Mouse (Mus musculus) heart, embryonic 16.5 days (tissue): ENCODE data around the gene Tubg2. TPM values are rescaled to one million over a fixed set of nuclear protein-coding genes. Genes with fewer than 3 reads are reported as not detected.

Experiments
- ATAC-seq: fragments of 200-750 bp; cut with Nextera tagmentation; replicated peaks from 2 replicates; pipeline ENCODE4 v1.8.0; 2017; ENCODE audit warnings: moderate number of reproducible peaks; ENCODE audit not compliant: insufficient read depth, low FRiP score; ENCODE audit errors: extremely low read depth
- H3K27ac ChIP-seq: fragments of 300-500 bp; sonication (generic); 2 replicates; pipeline ENCODE4 v1.5.1; 2014; ENCODE audit warnings: mild to moderate bottlenecking, low read length, control low read depth, moderate library complexity
- H3K27me3 ChIP-seq: fragments of 300-500 bp; sonication (generic); 2 replicates; pipeline ENCODE4 v1.6.1; 2014; ENCODE audit warnings: low read length, mixed read lengths; ENCODE audit not compliant: control insufficient read depth, insufficient read depth
- H3K36me3 ChIP-seq: fragments of 300-500 bp; sonication (generic); 2 replicates; pipeline ENCODE4 v1.6.1; 2014; ENCODE audit not compliant: control insufficient read depth, insufficient read depth
- H3K4me1 ChIP-seq: fragments of 300-500 bp; sonication (generic); 2 replicates; pipeline ENCODE4 v1.6.1; 2014; ENCODE audit warnings: low read length, mixed read lengths; ENCODE audit not compliant: control insufficient read depth, insufficient read depth
- H3K4me2 ChIP-seq: fragments of 300-500 bp; sonication (generic); 2 replicates; pipeline ENCODE4 v1.6.1; 2014; ENCODE audit warnings: low read depth, mild to moderate bottlenecking, control low read depth, low read length
- H3K4me3 ChIP-seq: fragments of 300-500 bp; sonication (generic); 2 replicates; pipeline ENCODE4 v1.5.1; 2014; ENCODE audit warnings: mild to moderate bottlenecking, control low read depth, low read length
- H3K9ac ChIP-seq: fragments of 300-500 bp; sonication (generic); 2 replicates; pipeline ENCODE4 v1.6.1; 2014; ENCODE audit warnings: low read length, control low read depth
- H3K9me3 ChIP-seq: fragments of 300-500 bp; sonication (generic); replicated peaks from 2 replicates; pipeline ENCODE4 v1.6.1; 2016; ENCODE audit warnings: low read length; ENCODE audit not compliant: control insufficient read depth
- WGBS: fragments of 180-500 bp; shearing (Covaris S2); extraction: QIAGEN DNeasy Blood & Tissue Kit; methylation state at CpG from one replicate; pipeline ENCODE4 v1.1.7; 2014; 5-methylcytosine and 5-hydroxymethylcytosine counted together
- polyA plus RNA-seq: library from polyadenylated mRNA; unstranded; fragments of >200 nt; fragmentation: Nextera tagmentation; extraction: Ambion mirVana; gene quantifications from 2 replicates; pipeline ENCODE4 v1.2.1, GENCODE M21; 2015

The Tubg2 gene
- polyA plus RNA-seq, 1 experiment from 2014 or later, result 3.3 TPM

DNA sequence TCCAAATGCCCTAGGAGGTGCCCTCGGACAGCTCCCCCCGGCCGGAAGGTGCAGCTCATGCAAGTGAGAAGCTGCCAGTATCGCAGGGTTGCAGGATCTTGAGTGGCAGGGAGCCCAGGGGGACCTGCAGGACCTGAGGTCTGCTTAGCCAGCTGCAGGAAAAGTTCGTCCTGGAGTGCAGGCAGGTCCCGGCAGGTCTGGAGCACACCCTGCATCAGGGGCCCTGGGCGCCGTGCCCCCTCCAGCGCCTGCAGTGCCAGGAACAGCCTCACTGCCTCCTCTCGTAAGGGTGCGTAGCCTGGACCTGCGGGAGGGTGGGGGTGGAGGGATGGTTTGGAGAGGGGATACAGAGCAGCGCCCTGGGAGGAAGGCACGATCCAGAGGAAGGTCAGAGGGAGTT lies 10.7 kb downstream of the Tubg2 start:
- no peak overlapping the region for H3K4me3 ChIP-seq
- H3K27ac ChIP-seq, result no peak overlapping the region
- H3K4me2 ChIP-seq, result no peak overlapping the region
- H3K9ac ChIP-seq, result no peak overlapping the region
- 82% methylated on average over 14 of the region's 14 CpGs for WGBS
- no peaks in the 10 kb centered on the region for H3K9me3 ChIP-seq
- H3K4me1 ChIP-seq, result peaks cover 19% of the 10 kb centered on the region
- H3K36me3 ChIP-seq, result peaks cover 59% of the 10 kb centered on the region
- peaks cover 23% of the 10 kb centered on the region for H3K27me3 ChIP-seq
- ATAC-seq, result no peak

DNA sequence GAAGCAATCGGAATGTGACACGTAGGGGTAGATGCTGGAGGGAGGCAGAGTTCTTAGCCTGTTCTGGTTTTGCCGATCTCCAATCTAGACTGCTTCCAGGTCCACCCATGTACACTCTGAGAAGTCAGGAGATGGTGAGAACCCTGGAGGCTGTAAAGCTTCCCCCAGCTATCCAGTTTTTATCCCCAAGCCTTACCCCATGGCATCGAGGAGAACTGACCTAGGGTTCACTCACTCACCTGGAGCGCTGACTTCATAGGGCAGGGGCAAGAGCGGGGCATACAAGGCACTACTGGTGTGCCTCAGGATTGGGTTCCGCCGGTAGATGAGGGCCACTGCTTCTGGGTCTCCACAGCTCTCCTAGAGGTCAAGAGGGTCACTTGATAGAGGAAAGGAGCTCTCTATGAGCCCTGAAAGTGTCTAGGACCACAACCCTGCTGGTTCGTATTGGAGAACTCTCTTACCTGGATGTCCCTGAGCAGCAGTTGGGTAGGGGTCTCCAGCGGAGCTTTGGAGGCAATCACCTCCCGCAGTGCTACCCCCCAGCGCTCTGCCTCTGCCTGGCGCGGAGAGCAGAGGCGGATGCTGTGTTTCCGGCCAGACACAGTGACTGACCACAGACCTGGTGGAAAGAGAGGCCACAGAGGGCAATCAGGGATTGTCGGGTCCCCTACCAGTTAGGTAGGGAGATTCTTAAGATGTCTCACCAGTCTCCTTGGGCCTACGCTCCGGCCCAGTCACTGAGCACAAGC lies 11.7 kb downstream of the Tubg2 start:
- H3K4me2 ChIP-seq, result no peak overlapping the region
- no peak for ATAC-seq
- H3K36me3 ChIP-seq, result peaks cover 50% of the 10 kb centered on the region
- H3K9me3 ChIP-seq, result no peaks in the 10 kb centered on the region
- 70% methylated on average over 19 of the region's 19 CpGs for WGBS
- no peak overlapping the region for H3K27ac ChIP-seq
- peaks cover 25% of the 10 kb centered on the region for H3K4me1 ChIP-seq
- no peak overlapping the region for H3K4me3 ChIP-seq
- H3K9ac ChIP-seq, result no peak overlapping the region
- H3K27me3 ChIP-seq, result peaks cover 23% of the 10 kb centered on the region

DNA sequence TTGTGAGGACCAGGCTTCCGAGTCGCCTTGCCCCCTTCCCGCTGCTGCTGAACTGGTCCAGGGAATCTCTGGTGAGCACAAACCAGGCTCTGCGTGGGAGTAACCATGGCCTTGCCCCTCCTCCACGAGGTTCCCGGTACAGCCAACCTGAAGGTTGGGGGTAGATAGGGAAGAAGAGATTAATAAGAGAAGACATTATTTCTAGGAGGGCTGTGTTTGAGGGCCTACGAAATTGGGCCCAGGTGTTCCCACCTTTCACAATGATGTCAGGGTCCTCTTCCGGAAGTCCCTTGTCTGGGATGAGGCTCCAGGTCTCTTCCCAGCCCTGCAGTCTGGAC lies 12.2 kb downstream of the Tubg2 start:
- H3K4me3 ChIP-seq, result no peak overlapping the region
- peaks cover 30% of the 10 kb centered on the region for H3K4me1 ChIP-seq
- H3K9me3 ChIP-seq, result no peaks in the 10 kb centered on the region
- H3K27ac ChIP-seq, result no peak overlapping the region
- no peak overlapping the region for H3K9ac ChIP-seq
- 69% methylated on average over 8 of the region's 8 CpGs for WGBS
- H3K4me2 ChIP-seq, result no peak overlapping the region
- peaks cover 45% of the 10 kb centered on the region for H3K36me3 ChIP-seq
- peaks cover 23% of the 10 kb centered on the region for H3K27me3 ChIP-seq
- no peak for ATAC-seq

DNA sequence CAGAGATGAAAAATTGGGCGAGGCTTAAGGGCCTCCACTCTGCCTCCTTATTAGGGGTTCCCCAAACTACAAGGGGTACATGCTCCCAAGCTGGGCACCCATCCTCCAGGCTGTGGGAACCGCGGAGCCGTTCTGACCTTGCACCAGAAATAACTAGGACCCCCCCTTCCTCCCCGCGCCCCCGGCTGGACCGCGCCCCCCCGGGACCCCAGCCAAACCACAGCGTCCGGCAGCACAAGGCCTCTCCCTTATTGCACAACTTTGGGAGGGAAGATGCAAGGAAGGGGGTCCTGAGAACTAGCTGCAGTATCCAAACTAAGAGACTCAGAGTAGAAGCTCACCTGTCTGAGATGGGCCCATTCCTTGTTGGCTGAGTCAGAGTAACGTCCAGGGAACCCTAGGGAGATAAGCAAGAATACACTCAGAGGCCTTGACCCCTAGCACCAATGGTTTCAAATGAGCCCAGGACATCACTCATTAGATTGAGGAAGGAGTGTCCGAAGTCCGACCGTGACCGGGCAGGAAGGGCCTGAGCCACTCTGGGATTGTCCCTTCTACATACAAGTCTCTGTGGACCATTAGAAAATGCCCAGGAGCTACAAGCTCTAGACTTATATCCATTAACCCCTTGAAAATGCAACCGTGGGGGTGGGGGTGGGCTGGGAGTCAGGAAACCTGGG lies 12.7 kb downstream of the Tubg2 start:
- Histone ChIP-seq H3K9ac (no peak overlapping the region), H3K27me3 (peaks cover 23% of the 10 kb centered on the region)

DNA sequence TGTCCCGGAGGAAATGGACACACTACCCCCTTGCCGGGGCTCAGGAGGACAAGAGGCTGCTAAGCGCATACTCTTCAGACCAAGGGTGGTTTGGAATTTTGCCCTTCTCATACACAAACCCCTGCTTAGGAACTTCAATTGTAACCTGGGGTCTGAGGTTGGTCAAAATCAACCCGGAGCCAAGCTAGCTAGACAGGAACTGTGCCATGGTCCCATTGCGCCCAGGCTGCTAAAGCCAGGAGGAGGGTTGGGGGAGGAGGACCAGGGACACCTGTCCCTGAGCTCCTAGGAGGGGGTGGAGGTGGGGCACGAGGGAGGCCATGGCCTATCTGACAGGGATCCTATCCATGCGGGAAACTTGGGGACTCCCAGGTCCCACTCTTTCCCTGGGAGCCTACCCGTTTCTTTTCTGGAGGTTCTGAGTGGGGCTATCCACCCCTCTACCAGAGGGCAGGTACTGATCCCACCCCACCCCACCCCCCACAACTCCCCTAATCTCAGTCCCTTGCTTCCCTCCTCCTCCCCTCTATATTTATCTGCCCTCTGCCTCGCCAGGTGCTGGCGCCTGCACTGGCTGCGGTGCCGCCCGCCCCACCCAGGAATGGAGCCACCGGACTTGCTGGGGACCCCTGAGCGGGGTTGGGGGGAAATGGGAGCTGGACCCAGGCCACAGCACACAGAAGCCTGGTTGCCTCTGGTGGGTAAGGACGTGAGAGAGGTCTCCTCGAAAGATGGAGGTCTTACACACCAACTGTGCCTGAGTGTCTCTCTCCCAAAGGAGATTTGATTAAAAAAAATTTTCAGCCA lies 13.8 kb downstream of the Tubg2 start:
- WGBS, result 20% methylated on average over 17 of the region's 17 CpGs
- Histone ChIP-seq H3K27me3 (peaks cover 20% of the 10 kb centered on the region), H3K36me3 (peaks cover 35% of the 10 kb centered on the region), H3K4me1 (peaks cover 43% of the 10 kb centered on the region), H3K4me2 (peak overlapping the region; percentile 67), H3K9ac (peak overlapping the region; percentile 86), H3K9me3 (no peaks in the 10 kb centered on the region), H3K4me3 (peak overlapping the region; percentile 81), H3K27ac (no peak overlapping the region)
- no peak for ATAC-seq

More for the DNA sequence above, 12.7 kb downstream of the Tubg2 start:
- Histone ChIP-seq H3K4me2 (peak overlapping the region; percentile 67), H3K4me1 (peaks cover 35% of the 10 kb centered on the region), H3K4me3 (no peak overlapping the region), H3K36me3 (peaks cover 40% of the 10 kb centered on the region), H3K9me3 (no peaks in the 10 kb centered on the region), H3K27ac (no peak overlapping the region)
- WGBS, result 66% methylated on average over 18 of the region's 18 CpGs
- ATAC-seq, result no peak

DNA sequence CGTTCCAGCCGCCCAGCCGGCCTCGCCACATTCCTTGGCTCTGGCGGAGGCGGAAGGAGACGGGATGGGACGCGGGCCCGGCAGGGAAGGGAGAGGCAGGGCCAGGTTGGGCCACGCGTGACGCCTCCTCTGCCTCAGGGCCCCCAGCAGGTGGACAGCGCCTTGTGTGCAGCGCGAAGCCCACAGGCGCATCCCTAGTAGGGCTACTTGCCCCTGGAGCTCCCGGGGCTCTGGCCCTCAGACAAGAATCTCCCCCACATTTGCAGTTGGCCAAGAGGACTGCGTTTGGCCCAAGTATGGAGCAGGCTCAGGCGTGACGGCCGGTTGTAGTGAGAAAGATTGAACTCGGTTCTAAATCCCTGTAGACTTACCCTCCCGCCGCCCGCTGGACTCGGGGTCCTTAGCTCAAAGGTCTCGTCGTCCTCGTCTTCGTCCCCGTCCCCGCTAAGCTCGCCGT lies 14.7 kb downstream of the Tubg2 start, which contains the start of gene Cntnap1:
Gene Cntnap1, plus strand, starts transcription at position 170 of the 457 bp plus-strand sequence.
- Histone ChIP-seq H3K4me1 (peaks cover 51% of the 10 kb centered on the region), H3K9ac (peak within 1 kb of the TSS; percentile 86), H3K9me3 (no peaks in the 10 kb centered on the region), H3K4me2 (peak within 1 kb of the TSS; percentile 67), H3K36me3 (peaks cover 28% of the 10 kb centered on the region), H3K4me3 (peak within 1 kb of the TSS; percentile 81), H3K27me3 (peaks cover 22% of the 10 kb centered on the region), H3K27ac (peak within 1 kb of the TSS; percentile 74)
- no peak for ATAC-seq
- WGBS, result under 1% methylated on average over 35 of the region's 35 CpGs

DNA sequence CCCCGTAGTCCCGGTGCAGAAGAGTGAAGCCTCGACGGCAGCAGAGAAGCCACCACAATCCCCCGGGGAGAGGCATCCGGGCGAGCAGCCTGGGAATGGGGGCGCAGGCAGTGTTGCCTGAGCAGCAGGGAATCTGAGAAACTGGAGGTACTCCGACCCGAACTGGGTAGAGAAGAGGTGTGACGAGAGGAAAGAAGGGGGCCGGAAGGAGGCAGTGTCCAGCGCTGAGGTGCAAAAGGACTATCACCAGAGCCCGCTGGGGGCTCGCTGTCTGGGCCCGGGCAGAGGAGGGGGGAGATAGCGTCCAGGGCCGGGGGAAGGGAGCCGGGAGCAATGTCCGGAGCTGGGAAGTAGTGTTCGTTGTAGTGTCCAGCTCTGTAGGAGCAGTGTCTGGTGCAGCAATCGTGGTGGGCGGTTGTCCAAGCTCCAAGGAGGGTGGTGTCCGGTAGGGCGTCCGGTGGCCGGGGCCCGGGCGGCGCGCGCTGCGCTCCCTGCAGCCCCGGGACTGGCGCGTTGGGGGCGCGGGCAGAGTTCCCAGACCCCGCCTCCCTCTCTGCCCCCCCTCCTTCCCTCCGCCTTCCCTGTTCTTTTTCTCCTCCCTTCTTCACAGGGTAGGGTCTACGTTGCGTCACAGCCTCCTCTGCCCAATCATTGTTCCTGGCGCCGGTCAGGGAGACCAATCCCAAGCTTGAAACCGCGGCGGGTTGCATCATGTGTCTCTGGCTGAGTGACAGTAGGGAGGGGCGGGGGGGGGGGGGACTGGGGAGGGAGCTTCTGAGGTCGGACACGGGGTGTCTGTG lies 15.3 kb downstream of the Tubg2 start, which contains the start of gene Plekhh3:
Gene Plekhh3, minus strand, starts transcription at position 541 of the 800 bp plus-strand sequence.
- peak within 1 kb of the TSS; percentile 80 for H3K4me2 ChIP-seq
- peak within 1 kb of the TSS; percentile 93 for H3K27ac ChIP-seq
- peaks cover 53% of the 10 kb centered on the region for H3K4me1 ChIP-seq
- peaks cover 19% of the 10 kb centered on the region for H3K27me3 ChIP-seq
- ATAC-seq, result peak; percentile 94
- H3K9me3 ChIP-seq, result no peaks in the 10 kb centered on the region
- H3K9ac ChIP-seq, result peak within 1 kb of the TSS; percentile 86
- WGBS, result under 1% methylated on average over 50 of the region's 50 CpGs
- H3K4me3 ChIP-seq, result peak within 1 kb of the TSS; percentile 81
- H3K36me3 ChIP-seq, result peaks cover 23% of the 10 kb centered on the region

DNA sequence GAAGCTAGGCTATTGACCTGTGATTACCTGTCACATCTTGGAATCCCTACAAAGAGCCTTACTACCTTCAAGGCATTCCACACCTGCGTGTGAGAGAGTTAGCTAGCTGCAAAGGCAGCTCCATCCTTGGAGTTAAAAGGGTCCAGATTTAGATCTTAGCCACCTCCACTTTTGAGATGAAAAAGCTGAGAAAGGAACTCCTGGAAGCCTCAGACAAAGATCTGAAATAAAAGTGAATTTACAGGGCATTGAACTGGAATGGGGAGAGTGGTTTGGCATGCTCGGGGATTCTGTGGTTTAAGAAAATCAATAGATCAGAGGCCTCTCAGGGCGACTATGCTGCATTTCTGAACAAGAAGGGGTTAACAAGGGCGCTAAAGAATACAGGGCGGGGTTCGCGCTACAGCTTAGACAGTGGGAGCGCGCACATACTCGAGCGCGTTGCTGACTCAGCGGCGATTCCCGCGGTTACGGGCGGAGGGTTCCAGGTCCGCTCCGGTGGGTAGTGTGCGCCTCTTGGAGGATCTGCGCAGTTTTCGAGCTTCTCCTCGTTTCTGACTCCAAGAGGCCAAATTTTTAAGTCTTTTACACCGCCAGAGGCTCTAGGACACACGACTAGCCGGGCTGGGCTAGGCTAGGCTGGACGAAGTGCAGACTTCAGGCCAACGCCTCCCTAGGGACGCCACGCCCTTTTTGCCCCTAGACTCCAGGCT lies 16.2 kb downstream of the Tubg2 start:
- under 1% methylated on average over 31 of the region's 31 CpGs for WGBS
- peaks cover 14% of the 10 kb centered on the region for H3K36me3 ChIP-seq
- H3K4me1 ChIP-seq, result peaks cover 59% of the 10 kb centered on the region
- H3K27ac ChIP-seq, result peak overlapping the region; percentile 93
- H3K9ac ChIP-seq, result peak overlapping the region; percentile 76
- H3K27me3 ChIP-seq, result peaks cover 16% of the 10 kb centered on the region
- H3K9me3 ChIP-seq, result no peaks in the 10 kb centered on the region
- ATAC-seq, result peak; percentile 50
- peak overlapping the region; percentile 65 for H3K4me3 ChIP-seq
- peak overlapping the region; percentile 80 for H3K4me2 ChIP-seq
